Mouse (Mus musculus) limb, embryonic 12.5 days (tissue): Measurements from ENCODE around the gene Ift88. TPM values are rescaled to one million over a fixed set of nuclear protein-coding genes. Genes with fewer than 3 reads are reported as not detected.

Experiments used
- ATAC-seq: fragments of 200-750 bp; cut with Nextera tagmentation; 2 replicates; pipeline ENCODE4 v1.8.0; 2017; ENCODE audit warnings: low read depth, moderate TSS enrichment; ENCODE audit not compliant: insufficient number of reproducible peaks, insufficient read depth, low FRiP score, low TSS enrichment
- H3K27ac ChIP-seq: fragments of 300-500 bp; sonication (generic); 2 replicates; pipeline ENCODE4 v1.5.1; 2016; ENCODE audit warnings: mild to moderate bottlenecking, moderate library complexity
- H3K27me3 ChIP-seq: fragments of 300-500 bp; sonication (generic); 2 replicates; pipeline ENCODE4 v1.6.1; 2016; ENCODE audit warnings: mild to moderate bottlenecking, moderate library complexity
- H3K36me3 ChIP-seq: fragments of 300-500 bp; sonication (generic); 2 replicates; pipeline ENCODE4 v1.6.1; 2016; ENCODE audit warnings: mild to moderate bottlenecking, moderate library complexity
- H3K4me1 ChIP-seq: fragments of 300-500 bp; sonication (generic); replicated peaks from 2 replicates; pipeline ENCODE4 v1.6.1; 2016
- H3K4me2 ChIP-seq: fragments of 300-500 bp; sonication (generic); 2 replicates; pipeline ENCODE4 v1.6.1; 2016; ENCODE audit warnings: mild to moderate bottlenecking, moderate library complexity
- H3K4me3 ChIP-seq: fragments of 300-500 bp; sonication (generic); replicated peaks from 2 replicates; pipeline ENCODE4 v1.5.1; 2016; ENCODE audit warnings: mild to moderate bottlenecking
- H3K9ac ChIP-seq: fragments of 300-500 bp; sonication (generic); replicated peaks from 2 replicates; pipeline ENCODE4 v1.6.1; 2016; ENCODE audit warnings: mild to moderate bottlenecking, moderate library complexity
- H3K9me3 ChIP-seq: fragments of 300-500 bp; sonication (generic); 2 replicates; pipeline ENCODE4 v1.6.1; 2016; ENCODE audit warnings: mild to moderate bottlenecking, moderate library complexity
- WGBS: fragments of 180-500 bp; shearing (Covaris S2); methylation state at CpG from one replicate; pipeline ENCODE4 v1.1.7; 2016; 5-methylcytosine and 5-hydroxymethylcytosine counted together
- polyA plus RNA-seq: library from polyadenylated mRNA; unstranded; fragments of >200 nt; fragmentation: Nextera tagmentation; extraction: Ambion mirVana; gene quantifications from 2 replicates; pipeline ENCODE4 v1.2.1, GENCODE M21; 2016

Gene Ift88
- 16.8 and 17.0 TPM in 2 replicates for polyA plus RNA-seq

GRCm38 (mm10) chr14:57423432-57424211 lies at the start of gene Ift88:
Gene Ift88 (plus strand): TSS chr14:57424062.
- Histone ChIP-seq H3K36me3 (no peaks in the 10 kb centered on the region), H3K27ac (no peak within 1 kb of the TSS), H3K4me1 (peaks cover 8% of the 10 kb centered on the region; the same call in 1 of the 2 replicates), H3K4me3 (peak within 1 kb of the TSS; percentile 85), H3K9me3 (no peaks in the 10 kb centered on the region), H3K4me2 (peak within 1 kb of the TSS; percentile 69), H3K9ac (peak within 1 kb of the TSS; percentile 73), H3K27me3 (no peaks in the 10 kb centered on the region)
- 5% methylated on average over 41 of the region's 42 CpGs for WGBS
- peak; percentile 97 for ATAC-seq

- 79% methylated on average over 9 of the region's 9 CpGs for WGBS
- H3K9ac ChIP-seq, result no peak overlapping the region
- H3K9me3 ChIP-seq, result no peaks in the 10 kb centered on the region
- no peak for ATAC-seq
- H3K4me3 ChIP-seq, result no peak overlapping the region
- no peak overlapping the region for H3K4me2 ChIP-seq
- no peak overlapping the region for H3K27ac ChIP-seq
- no peaks in the 10 kb centered on the region for H3K4me1 ChIP-seq
- H3K27me3 ChIP-seq, result no peaks in the 10 kb centered on the region
- no peaks in the 10 kb centered on the region for H3K36me3 ChIP-seq
Measured at GRCm38 (mm10) chr14:57375205-57375604, 48.7 kb upstream of the Ift88 start.

GRCm38 (mm10) chr14:57376016-57376415 lies 47.8 kb upstream of the Ift88 start:
- Histone ChIP-seq H3K36me3 (no peaks in the 10 kb centered on the region), H3K27ac (no peak overlapping the region), H3K4me1 (no peaks in the 10 kb centered on the region), H3K4me3 (no peak overlapping the region), H3K9ac (no peak overlapping the region), H3K4me2 (no peak overlapping the region), H3K27me3 (no peaks in the 10 kb centered on the region), H3K9me3 (no peaks in the 10 kb centered on the region)
- no peak for ATAC-seq
- WGBS, result 65% methylated on average over 8 of the region's 8 CpGs

GRCm38 (mm10) chr14:57376956-57377355 lies 46.9 kb upstream of the Ift88 start:
- Histone ChIP-seq H3K4me3 (no peak overlapping the region), H3K4me1 (no peaks in the 10 kb centered on the region), H3K27ac (no peak overlapping the region), H3K36me3 (no peaks in the 10 kb centered on the region), H3K27me3 (no peaks in the 10 kb centered on the region), H3K9ac (no peak overlapping the region), H3K4me2 (no peak overlapping the region), H3K9me3 (no peaks in the 10 kb centered on the region)
- WGBS, result 84% methylated on average over 9 of the region's 9 CpGs
- ATAC-seq, result no peak

GRCm38 (mm10) chr14:57377531-57377930 lies 46.3 kb upstream of the Ift88 start:
- no peak overlapping the region for H3K9ac ChIP-seq
- no peaks in the 10 kb centered on the region for H3K9me3 ChIP-seq
- no peaks in the 10 kb centered on the region for H3K4me1 ChIP-seq
- no peak overlapping the region for H3K4me2 ChIP-seq
- H3K36me3 ChIP-seq, result no peaks in the 10 kb centered on the region
- WGBS, result 76% methylated on average over 5 of the region's 5 CpGs
- no peak overlapping the region for H3K27ac ChIP-seq
- ATAC-seq, result no peak
- no peak overlapping the region for H3K4me3 ChIP-seq
- H3K27me3 ChIP-seq, result no peaks in the 10 kb centered on the region

GRCm38 (mm10) chr14:57385667-57386066 lies 38.2 kb upstream of the Ift88 start:
- ATAC-seq, result no peak
- Histone ChIP-seq H3K9ac (no peak overlapping the region), H3K4me3 (no peak overlapping the region), H3K9me3 (no peaks in the 10 kb centered on the region), H3K4me1 (peaks cover 12% of the 10 kb centered on the region), H3K36me3 (no peaks in the 10 kb centered on the region), H3K4me2 (no peak overlapping the region), H3K27ac (no peak overlapping the region), H3K27me3 (no peaks in the 10 kb centered on the region)
- 88% methylated on average over 5 of the region's 5 CpGs for WGBS

GRCm38 (mm10) chr14:57386758-57387561 lies 36.9 kb upstream of the Ift88 start:
- H3K27ac ChIP-seq, result no peak overlapping the region
- H3K4me2 ChIP-seq, result no peak overlapping the region; the same call in 1 of the 2 replicates
- no peaks in the 10 kb centered on the region for H3K27me3 ChIP-seq
- H3K9ac ChIP-seq, result no peak overlapping the region
- ATAC-seq, result no peak
- H3K36me3 ChIP-seq, result no peaks in the 10 kb centered on the region
- H3K4me3 ChIP-seq, result no peak overlapping the region
- WGBS, result 46% methylated on average over 14 of the region's 14 CpGs
- H3K4me1 ChIP-seq, result peaks cover 12% of the 10 kb centered on the region
- no peaks in the 10 kb centered on the region for H3K9me3 ChIP-seq

GRCm38 (mm10) chr14:57391621-57392020 lies 32.2 kb upstream of the Ift88 start:
- Histone ChIP-seq H3K4me2 (no peak overlapping the region), H3K36me3 (no peaks in the 10 kb centered on the region), H3K4me1 (peaks cover 18% of the 10 kb centered on the region), H3K9ac (no peak overlapping the region), H3K4me3 (no peak overlapping the region), H3K9me3 (no peaks in the 10 kb centered on the region), H3K27ac (no peak overlapping the region), H3K27me3 (0 out of 2 replicates have a peak, but pooled peaks cover 1% of the 10 kb centered on the region)
- ATAC-seq, result no peak
- WGBS, result 70% methylated on average over 4 of the region's 4 CpGs

GRCm38 (mm10) chr14:57392278-57392677 lies 31.6 kb upstream of the Ift88 start:
- ATAC-seq, result no peak
- Histone ChIP-seq H3K27ac (no peak overlapping the region), H3K4me3 (no peak overlapping the region), H3K4me2 (no peak overlapping the region), H3K9ac (no peak overlapping the region), H3K36me3 (no peaks in the 10 kb centered on the region), H3K27me3 (peaks cover 6% of the 10 kb centered on the region; the same call in 1 of the 2 replicates), H3K4me1 (peaks cover 13% of the 10 kb centered on the region), H3K9me3 (no peaks in the 10 kb centered on the region)
- WGBS, result 66% methylated on average over 5 of the region's 5 CpGs

GRCm38 (mm10) chr14:57395470-57395869 lies 28.4 kb upstream of the Ift88 start:
- 73% methylated on average over 2 of the region's 2 CpGs for WGBS
- H3K27me3 ChIP-seq, result peaks cover 12% of the 10 kb centered on the region; the same call in 1 of the 2 replicates
- H3K36me3 ChIP-seq, result no peaks in the 10 kb centered on the region
- H3K4me2 ChIP-seq, result no peak overlapping the region
- H3K27ac ChIP-seq, result no peak overlapping the region
- no peak overlapping the region for H3K9ac ChIP-seq
- 0 out of 2 replicates have a peak, but pooled peaks cover 5% of the 10 kb centered on the region for H3K4me1 ChIP-seq
- no peak overlapping the region for H3K4me3 ChIP-seq
- no peaks in the 10 kb centered on the region for H3K9me3 ChIP-seq
- ATAC-seq, result no peak

- Histone ChIP-seq H3K36me3 (no peaks in the 10 kb centered on the region), H3K4me1 (0 out of 2 replicates have a peak, but pooled peaks cover 3% of the 10 kb centered on the region), H3K27ac (no peak overlapping the region), H3K4me3 (no peak overlapping the region), H3K4me2 (no peak overlapping the region), H3K9me3 (no peaks in the 10 kb centered on the region), H3K27me3 (peaks cover 12% of the 10 kb centered on the region; the same call in 1 of the 2 replicates), H3K9ac (no peak overlapping the region)
- no peak for ATAC-seq
- whole genome bisulfite sequencing, result 83% methylated on average over 5 of the region's 5 CpGs
Measured at GRCm38 (mm10) chr14:57397221-57397620, 26.6 kb upstream of the Ift88 start.
